Mouse (Mus musculus): ENCODE measurements around the gene Eloa.

DNA sequence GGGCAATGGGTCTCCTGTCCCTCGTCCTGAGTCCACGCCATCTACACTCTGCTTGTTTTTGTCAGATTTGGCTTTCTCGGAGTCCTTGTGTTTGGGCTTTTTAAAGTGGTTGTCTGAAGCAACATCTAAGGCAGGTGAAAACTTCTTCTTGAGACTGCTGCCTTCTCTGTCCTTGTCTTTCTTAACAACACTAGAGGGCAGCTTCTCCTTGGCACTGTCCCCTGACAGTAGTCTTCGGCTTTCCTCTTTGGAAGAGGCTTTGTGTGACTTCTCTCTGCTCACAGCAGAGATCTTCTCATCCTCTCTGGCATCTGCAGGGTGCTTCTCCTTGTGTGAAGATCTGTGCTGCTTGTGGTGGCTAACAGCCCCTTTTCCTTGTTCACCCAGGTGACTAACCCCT is 11.0 kb downstream of the Eloa start:
- TF ChIP-seq CTCF (IDR thresholded peaks at IDR 0.05; ENCODE audit: extremely low read depth, insufficient read length, insufficient replicate concordance, low read depth, low read length) (no peak), POLR2A (IDR thresholded peaks at IDR 0.05; ENCODE audit: low read depth, low read length) (no peak)
